Mouse (Mus musculus) MEL (cell line): Measurements from ENCODE around the gene Lilr4b. TPM values are rescaled to one million over a fixed set of nuclear protein-coding genes. Genes with fewer than 3 reads are reported as not detected.

ENCODE experiments used
- DNase-seq: peaks from one replicate; pipeline ENCODE4 v3.0.0; 2011; ENCODE audit warnings: low read depth, low spot score
- H3K27ac ChIP-seq: 2 replicates; pipeline ENCODE4 v1.5.1; 2012; ENCODE audit warnings: low read depth, mild to moderate bottlenecking, control low read depth, low read length, moderate library complexity; ENCODE audit not compliant: control insufficient read depth
- H3K27me3 ChIP-seq, 2 experiments: fragments of 150-350 bp in 1 of 2; sonication (generic) in 1 of 2; 2 replicates each; pipeline ENCODE4 v1.6.1; 2012; ENCODE audit warnings: low read length in 2 of 2, mild to moderate bottlenecking in 2 of 2, improper control_type of control experiment in 1 of 2, moderate library complexity in 1 of 2; ENCODE audit not compliant: insufficient read depth in 2 of 2, control insufficient read depth in 1 of 2
- H3K36me3 ChIP-seq, 2 experiments: 2 replicates each; pipeline ENCODE4 v1.6.1; 2012 to 2014; ENCODE audit warnings: low read length in 2 of 2, improper control_type of control experiment in 1 of 2, inconsistent platforms in 1 of 2, mild to moderate bottlenecking in 1 of 2; ENCODE audit not compliant: insufficient read depth in 2 of 2, control insufficient read depth in 1 of 2
- H3K4me1 ChIP-seq, 2 experiments: fragments of 150-350 bp in 1 of 2; sonication (generic) in 1 of 2; 2 replicates each; pipeline ENCODE4 v1.6.1; 2012; ENCODE audit warnings: low read length in 2 of 2, improper control_type of control experiment in 1 of 2, mild to moderate bottlenecking in 1 of 2; ENCODE audit not compliant: insufficient read depth in 2 of 2, control insufficient read depth in 1 of 2
- H3K4me3 ChIP-seq, 2 experiments: fragments of 150-350 bp in 1 of 2; sonication (generic) in 1 of 2; 2 replicates each; pipeline ENCODE4 v1.5.1; 2012; ENCODE audit warnings: low read depth in 2 of 2, low read length in 2 of 2, mild to moderate bottlenecking in 2 of 2, moderate library complexity in 2 of 2, control low read depth in 1 of 2, improper control_type of control experiment in 1 of 2; ENCODE audit not compliant: control insufficient read depth in 1 of 2, insufficient read depth in 1 of 2
- H3K79me2 ChIP-seq: 2 replicates; pipeline ENCODE4 v1.6.1; 2012; ENCODE audit warnings: mild to moderate bottlenecking, low read length, moderate library complexity; ENCODE audit not compliant: control insufficient read depth, poor library complexity, insufficient read depth
- H3K9ac ChIP-seq: 2 replicates; pipeline ENCODE4 v1.6.1; 2012; ENCODE audit warnings: low read depth, mild to moderate bottlenecking, control low read depth, low read length, moderate library complexity; ENCODE audit not compliant: control insufficient read depth, poor library complexity, severe bottlenecking
- H3K9me3 ChIP-seq: fragments of 150-350 bp; sonication (generic); replicated peaks from 2 replicates; pipeline ENCODE4 v1.6.1; 2012; ENCODE audit warnings: mild to moderate bottlenecking, low read length, improper control_type of control experiment, moderate library complexity; ENCODE audit not compliant: insufficient read depth
- BHLHE40 ChIP-seq: IDR thresholded peaks from 2 replicates; pipeline ENCODE4 v1.6.1; 2012; ENCODE audit warnings: low read depth, mild to moderate bottlenecking, inconsistent platforms, low read length, improper control_type of control experiment, borderline replicate concordance
- CHD1 ChIP-seq: IDR thresholded peaks from 2 replicates; pipeline ENCODE4 v1.6.1; 2012; ENCODE audit warnings: low read depth, mild to moderate bottlenecking, inconsistent platforms, low read length, improper control_type of control experiment
- E2F4 ChIP-seq: IDR thresholded peaks from 2 replicates; pipeline ENCODE4 v1.6.1; 2011; ENCODE audit warnings: low read depth, low read length, improper control_type of control experiment, borderline replicate concordance
- ELF1 ChIP-seq: IDR thresholded peaks from 2 replicates; pipeline ENCODE4 v1.6.1; 2014; ENCODE audit warnings: low read depth, mild to moderate bottlenecking, inconsistent platforms, low read length, improper control_type of control experiment, moderate library complexity
- EP300 ChIP-seq, 2 experiments: IDR thresholded peaks; 2 replicates each; pipeline ENCODE4 v1.6.1; 2011; ENCODE audit warnings: improper control_type of control experiment in 2 of 2, low read length in 2 of 2, low read depth in 1 of 2, mild to moderate bottlenecking in 1 of 2
- ETS1 ChIP-seq: IDR thresholded peaks from 2 replicates; pipeline ENCODE4 v1.6.1; 2012; ENCODE audit warnings: low read depth, mild to moderate bottlenecking, inconsistent platforms, low read length, improper control_type of control experiment, moderate library complexity
- GABPA ChIP-seq: IDR thresholded peaks from 2 replicates; pipeline ENCODE4 v1.6.1; 2012; ENCODE audit warnings: low read depth, mild to moderate bottlenecking, inconsistent platforms, low read length, improper control_type of control experiment, moderate library complexity
- KAT2A ChIP-seq: conservative IDR thresholded peaks from 2 replicates; pipeline ENCODE4 v1.6.1; 2012; ENCODE audit warnings: low read depth, low read length, improper control_type of control experiment, inconsistent platforms
- MAZ ChIP-seq: IDR thresholded peaks from 2 replicates; pipeline ENCODE4 v1.6.1; 2012; ENCODE audit warnings: low read depth, mild to moderate bottlenecking, inconsistent platforms, low read length, improper control_type of control experiment
- MEF2A ChIP-seq: IDR thresholded peaks from 2 replicates; pipeline ENCODE4 v1.6.1; 2014; ENCODE audit warnings: low read depth, mild to moderate bottlenecking, inconsistent platforms, low read length, improper control_type of control experiment; ENCODE audit not compliant: poor library complexity, insufficient replicate concordance, severe bottlenecking; ENCODE audit errors: extremely low read depth
- MYB ChIP-seq: IDR thresholded peaks from 2 replicates; pipeline ENCODE4 v1.6.1; 2011; ENCODE audit warnings: mild to moderate bottlenecking, low read depth, low read length, improper control_type of control experiment
- NELFE ChIP-seq: IDR thresholded peaks from 2 replicates; pipeline ENCODE4 v1.6.1; 2011; ENCODE audit warnings: low read depth, low read length, improper control_type of control experiment
- POLR2A ChIP-seq, 2 experiments: IDR thresholded peaks; 2 replicates each; pipeline ENCODE4 v1.6.1; 2011 to 2012; ENCODE audit warnings: low read length in 2 of 2, mild to moderate bottlenecking in 2 of 2, control low read depth in 1 of 2, improper control_type of control experiment in 1 of 2, low read depth in 1 of 2, moderate library complexity in 1 of 2; ENCODE audit not compliant: control insufficient read depth in 1 of 2, insufficient read depth in 1 of 2, poor library complexity in 1 of 2
- POLR2AphosphoS2 ChIP-seq: IDR thresholded peaks from 2 replicates; pipeline ENCODE4 v1.6.1; 2011; ENCODE audit warnings: low read length, improper control_type of control experiment
- POLR2AphosphoS5 ChIP-seq: IDR thresholded peaks from 2 replicates; pipeline ENCODE4 v1.6.1; 2012; ENCODE audit warnings: low read depth, borderline replicate concordance, mild to moderate bottlenecking, inconsistent platforms, low read length, moderate library complexity, mixed read lengths
- RAD21 ChIP-seq: IDR thresholded peaks from 2 replicates; pipeline ENCODE4 v1.6.1; 2011; ENCODE audit warnings: mild to moderate bottlenecking, low read depth, low read length, improper control_type of control experiment
- RCOR1 ChIP-seq: IDR thresholded peaks from 2 replicates; pipeline ENCODE4 v1.6.1; 2012; ENCODE audit warnings: low read depth, mild to moderate bottlenecking, inconsistent platforms, low read length, improper control_type of control experiment
- SMC3 ChIP-seq: IDR thresholded peaks from 2 replicates; pipeline ENCODE4 v1.6.1; 2011; ENCODE audit warnings: low read depth, low read length, improper control_type of control experiment
- TBP ChIP-seq: IDR thresholded peaks from 2 replicates; pipeline ENCODE4 v1.8.0; 2011; ENCODE audit warnings: low read depth, low read length, improper control_type of control experiment
- TCF12 ChIP-seq: IDR thresholded peaks from 2 replicates; pipeline ENCODE4 v1.6.1; 2014; ENCODE audit warnings: low read depth, mild to moderate bottlenecking, inconsistent platforms, low read length, improper control_type of control experiment, moderate library complexity
- USF2 ChIP-seq, 2 experiments: IDR thresholded peaks; 2 replicates each; pipeline ENCODE4 v1.6.1; 2011 to 2012; ENCODE audit warnings: improper control_type of control experiment in 2 of 2, low read length in 2 of 2, borderline replicate concordance in 1 of 2, inconsistent platforms in 1 of 2, low read depth in 1 of 2, mild to moderate bottlenecking in 1 of 2; ENCODE audit not compliant: insufficient read depth in 1 of 2
- ZC3H11A ChIP-seq: IDR thresholded peaks from 2 replicates; pipeline ENCODE4 v1.6.1; 2012; ENCODE audit warnings: low read depth, mild to moderate bottlenecking, inconsistent platforms, low read length, improper control_type of control experiment
- ZKSCAN1 ChIP-seq: IDR thresholded peaks from 2 replicates; pipeline ENCODE4 v1.6.1; 2012; ENCODE audit warnings: low read depth, mild to moderate bottlenecking, inconsistent platforms, low read length, improper control_type of control experiment, moderate library complexity
- ZMIZ1 ChIP-seq: IDR thresholded peaks from 2 replicates; pipeline ENCODE4 v1.6.1; 2012; ENCODE audit warnings: low read depth, mild to moderate bottlenecking, inconsistent platforms, low read length, improper control_type of control experiment, moderate library complexity
- ZNF384 ChIP-seq: IDR thresholded peaks from 2 replicates; pipeline ENCODE4 v1.6.1; 2012; ENCODE audit warnings: low read depth, mild to moderate bottlenecking, inconsistent platforms, low read length, improper control_type of control experiment
- polyA plus RNA-seq, 2 experiments: library from polyadenylated mRNA; stranded (reverse) in 1 of 2; unstranded in 1 of 2; fragments of >175 nt in 1 of 2; fragments of >200 nt in 1 of 2; gene quantifications; 2 replicates each; pipeline versions ENCODE4 v1.2.1 to v1.2.4; 2012; ENCODE audit warnings: low replicate concordance in 2 of 2, low read depth in 1 of 2; ENCODE audit not compliant: insufficient read length in 2 of 2, insufficient read depth in 1 of 2, missing spikeins in 1 of 2
- total RNA-seq: library from RNA; depleted of rRNA; stranded (reverse); fragments of 300-350 nt; gene quantifications from 2 replicates; pipeline ENCODE4 v1.2.3, GENCODE M21; 2012

The Lilr4b gene
- total and polyA plus RNA-seq, 3 experiments = not detected

- H3K36me3 ChIP-seq = no peaks in the 10 kb centered on the region
- DNase-seq = peak; percentile 27
- no peak overlapping the region for H3K4me3 ChIP-seq
- H3K27me3 ChIP-seq = no peaks in the 10 kb centered on the region
- H3K9ac ChIP-seq = no peak overlapping the region
- H3K79me2 ChIP-seq = no peaks in the 10 kb centered on the region
- H3K4me1 ChIP-seq = no peaks in the 10 kb centered on the region; a peak in 1 of 4 replicates
- H3K27ac ChIP-seq = no peak overlapping the region
- TF ChIP-seq GABPA (no peak), ZC3H11A (no peak), POLR2A (IDR thresholded peaks at IDR 0.05; ENCODE audit: control insufficient read depth in 1 of 2, insufficient read depth in 1 of 2, low read depth in 1 of 2, low read length in 2 of 2, poor library complexity in 1 of 2) (no peak), MEF2A (no peak), ELF1 (no peak), USF2 (IDR thresholded peaks at IDR 0.05; ENCODE audit: borderline replicate concordance in 1 of 2, insufficient read depth in 1 of 2, low read depth in 1 of 2, low read length in 2 of 2) (no peak), POLR2AphosphoS5 (no peak), SMC3 (no peak), MYB (no peak), ZNF384 (no peak), KAT2A (no peak), ZKSCAN1 (no peak), ZMIZ1 (no peak), POLR2AphosphoS2 (no peak), BHLHE40 (no peak), RCOR1 (no peak), EP300 (IDR thresholded peaks at IDR 0.05; ENCODE audit: low read depth in 1 of 2, low read length in 2 of 2) (no peak), CHD1 (no peak), MAZ (no peak)
- H3K9me3 ChIP-seq = no peaks in the 10 kb centered on the region
These were observed 39.6 kb downstream of the Lilr4b start for GRCm38 (mm10) chr10:51520021-51520420.

GRCm38 (mm10) chr10:51521453-51521852, 41.0 kb downstream of the Lilr4b start:
- Histone ChIP-seq H3K9ac (no peak overlapping the region), H3K9me3 (no peaks in the 10 kb centered on the region), H3K27ac (no peak overlapping the region), H3K4me1 (no peaks in the 10 kb centered on the region; a peak in 1 of 4 replicates), H3K4me3 (no peak overlapping the region), H3K79me2 (no peaks in the 10 kb centered on the region), H3K36me3 (no peaks in the 10 kb centered on the region), H3K27me3 (no peaks in the 10 kb centered on the region)
- TF ChIP-seq USF2 (IDR thresholded peaks at IDR 0.05; ENCODE audit: borderline replicate concordance in 1 of 2, insufficient read depth in 1 of 2, low read depth in 1 of 2, low read length in 2 of 2) (no peak), GABPA (no peak), POLR2AphosphoS5 (no peak), EP300 (IDR thresholded peaks at IDR 0.05; ENCODE audit: low read depth in 1 of 2, low read length in 2 of 2) (no peak), BHLHE40 (no peak), ELF1 (no peak), TCF12 (no peak), ETS1 (no peak), E2F4 (no peak), TBP (no peak), ZKSCAN1 (no peak), POLR2A (IDR thresholded peaks at IDR 0.05; ENCODE audit: control insufficient read depth in 1 of 2, insufficient read depth in 1 of 2, low read depth in 1 of 2, low read length in 2 of 2, poor library complexity in 1 of 2) (no peak), RAD21 (no peak), NELFE (no peak), ZC3H11A (no peak)
- DNase-seq = no peak
